Mouse (Mus musculus) duodenum, adult 2 months (tissue): ENCODE data around the gene Cox6a2. TPM values are rescaled to one million over a fixed set of nuclear protein-coding genes. Genes with fewer than 3 reads are reported as not detected.

Experiments used
- polyA plus RNA-seq: library from polyadenylated mRNA; depleted of rRNA; stranded (reverse); fragments of >200 nt; gene quantifications from 2 replicates; pipeline ENCODE4 v1.2.3, GENCODE M21; 2012; ENCODE audit warnings: low replicate concordance; rRNA removed

Gene Cox6a2
- polyA plus RNA-seq = 1.7 and 4.1 TPM in 2 replicates

DNA sequence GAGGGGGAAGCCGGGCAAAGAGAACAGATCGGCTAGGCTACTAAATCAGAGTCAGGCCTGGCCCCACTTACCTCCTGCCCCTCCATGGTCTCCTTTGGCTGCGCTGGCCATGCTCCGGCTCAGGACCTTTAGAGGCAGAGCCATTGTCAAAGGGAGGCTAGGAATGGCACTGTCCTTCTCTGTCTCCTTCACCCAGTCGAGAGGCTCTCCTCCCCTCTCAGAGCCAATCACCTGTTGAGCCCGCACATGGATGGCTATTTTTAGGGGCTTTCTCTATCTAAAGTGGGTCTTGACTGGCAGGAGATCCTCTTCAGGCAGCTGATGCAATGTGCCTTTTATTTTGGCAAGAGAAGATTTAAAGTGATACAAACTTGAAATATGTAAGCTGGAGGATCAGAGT is at the start of gene Cox6a2:
Gene Cox6a2 (minus strand): TSS at position 236 of the 400 bp plus-strand sequence.

DNA sequence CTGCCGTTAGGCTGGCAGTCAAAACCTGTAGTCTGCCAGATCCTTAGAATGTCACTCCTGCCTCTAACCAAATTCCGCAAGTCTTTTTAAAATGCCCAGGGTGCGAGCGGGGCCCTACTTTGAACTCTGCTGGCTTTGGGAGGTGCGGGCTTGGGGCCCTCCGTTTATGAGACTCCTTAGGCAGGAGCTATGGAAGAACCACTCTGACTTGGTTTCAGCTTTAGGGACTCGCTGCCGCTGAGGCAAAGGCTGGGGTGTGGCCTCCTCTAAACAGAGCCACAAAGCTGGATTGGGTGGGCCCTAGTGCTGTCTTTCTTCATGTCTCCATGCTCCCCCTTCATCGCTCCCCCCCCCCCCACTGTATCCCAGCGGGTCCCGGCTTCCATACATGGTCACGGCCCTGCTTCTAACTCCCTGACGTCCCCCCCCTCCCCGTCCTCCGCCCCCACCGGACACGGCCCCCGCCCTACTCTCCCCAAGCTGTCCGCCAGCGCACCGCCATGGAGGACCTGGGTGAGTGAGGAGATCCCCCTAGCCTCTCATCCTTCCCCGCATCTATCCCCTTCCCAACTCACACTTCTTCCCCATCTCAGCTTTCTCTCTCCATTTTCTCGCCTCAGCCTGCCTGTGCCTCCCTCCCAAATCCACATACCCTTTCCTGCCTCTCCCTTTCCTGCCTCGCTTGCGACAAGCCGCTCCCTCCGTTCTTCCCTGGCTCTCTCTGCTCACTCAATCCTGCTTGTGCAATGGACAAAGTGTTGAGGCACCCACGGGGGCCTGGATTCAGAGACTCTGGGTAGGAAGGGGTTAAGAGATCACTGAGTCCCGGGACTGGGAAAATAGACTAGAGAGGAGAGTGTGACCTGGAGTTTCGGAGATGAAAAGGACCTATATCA is 40.6 kb upstream of the Cox6a2 start, which contains the start of gene Tgfb1i1:
Gene Tgfb1i1 (plus strand): TSS at position 317 of the 896 bp plus-strand sequence.

DNA sequence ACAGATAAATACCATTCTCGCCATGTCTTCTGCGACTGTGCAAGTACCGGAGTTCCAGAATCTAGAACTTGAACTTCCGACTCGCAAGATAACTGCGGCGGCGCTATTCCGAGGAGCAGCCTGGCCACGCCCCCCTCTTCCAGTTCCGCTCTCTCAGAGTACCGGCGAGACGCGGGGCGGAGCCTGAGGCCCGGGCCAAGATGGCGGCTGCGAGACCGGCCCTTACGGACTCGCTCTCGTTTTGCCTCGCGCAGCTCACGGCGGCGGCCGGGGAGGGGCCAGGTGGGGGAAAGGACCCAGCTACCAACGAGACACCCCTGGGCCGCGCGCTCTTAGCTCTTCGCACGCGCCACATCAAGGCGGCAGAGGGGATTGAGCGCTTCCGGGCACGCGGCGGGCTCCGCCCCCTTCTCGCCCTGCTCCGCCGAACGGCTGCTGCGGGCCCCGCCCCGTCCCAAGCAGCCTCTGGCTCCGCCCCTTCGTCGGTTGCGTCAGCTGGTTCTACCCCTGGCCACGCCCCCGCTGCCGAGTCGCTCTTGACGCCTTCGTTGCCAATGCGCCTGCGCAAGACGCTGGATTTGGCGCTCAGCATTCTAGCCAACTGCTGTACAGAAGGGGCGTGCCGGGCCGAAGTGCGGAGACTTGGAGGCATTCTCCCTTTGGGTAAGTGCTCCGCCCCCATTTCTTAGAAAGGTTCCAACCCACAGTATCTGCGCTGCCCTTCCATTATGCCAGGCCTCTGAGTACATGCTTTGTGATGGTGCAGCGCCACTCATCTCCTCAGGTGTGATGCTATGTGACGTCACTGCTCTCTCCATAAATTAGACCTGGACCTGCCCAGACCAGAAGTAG is 32.0 kb upstream of the Cox6a2 start, which contains the start of gene 9130023H24Rik:
Gene 9130023H24Rik (minus strand): TSS at position 105 of the 852 bp plus-strand sequence.

DNA sequence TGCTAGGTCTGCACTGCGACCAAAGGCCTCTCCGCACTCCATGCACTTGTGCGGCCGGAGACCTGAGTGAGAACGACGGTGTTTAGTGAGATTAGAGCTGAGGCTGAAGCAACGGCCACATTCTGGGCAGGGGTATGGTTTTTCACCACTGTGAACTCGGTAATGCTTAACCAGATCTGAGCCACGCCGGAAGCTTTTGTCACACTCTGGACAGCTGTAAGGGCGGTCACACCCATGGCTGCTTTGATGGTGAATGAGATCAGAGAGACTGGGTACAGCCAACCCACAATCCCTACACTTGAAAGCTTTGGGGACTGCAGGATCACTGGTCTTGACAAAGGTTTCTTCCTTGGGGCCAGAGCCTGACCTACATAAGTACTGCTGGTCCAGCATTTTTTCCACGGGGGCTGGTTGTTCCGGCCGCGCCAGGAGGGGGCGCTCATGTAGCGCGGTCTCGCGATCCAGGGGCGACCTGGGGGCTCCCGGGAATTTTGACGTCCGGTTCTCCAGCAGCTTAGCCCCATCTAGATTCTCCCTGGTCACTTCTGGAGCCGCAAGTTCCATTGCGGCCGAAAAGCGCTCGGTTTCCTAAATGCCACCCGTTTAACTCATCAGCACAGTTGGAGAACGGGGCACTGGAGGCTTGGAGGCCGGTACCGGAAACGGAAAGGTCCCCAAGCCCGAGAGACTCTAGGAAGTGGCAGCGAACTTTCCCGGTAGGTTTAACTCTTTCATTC is 30.8 kb upstream of the Cox6a2 start, which contains the start of gene Armc5:
Gene Armc5 (plus strand): TSS at position 487 of the 737 bp plus-strand sequence.

Other genes with a start within 250 kb of the Cox6a2 start
- gene Fus, start 238.9 kb downstream of the Cox6a2 start, polyA plus RNA-seq = 92.7 and 112 TPM in 2 replicates
- gene Pycard, start 212.5 kb downstream of the Cox6a2 start, polyA plus RNA-seq = 473 and 516 TPM in 2 replicates
- gene Trim72, start 202.4 kb downstream of the Cox6a2 start, polyA plus RNA-seq = 7.3 and 7.8 TPM in 2 replicates
- 2.8 TPM in 2 replicates for gene Itgam, start 143.7 kb downstream of the Cox6a2 start, polyA plus RNA-seq
- 0.04 TPM in 1 of 2 replicates, not detected in the other for gene Gm49368, start 143.7 kb downstream of the Cox6a2 start, polyA plus RNA-seq
- 2.2 and 5.2 TPM in 2 replicates for gene Itgax, start 76.8 kb downstream of the Cox6a2 start, polyA plus RNA-seq
- 0.95 and 1.9 TPM in 2 replicates for gene Itgad, start 52.0 kb downstream of the Cox6a2 start, polyA plus RNA-seq
- 35.2 and 59.5 TPM in 2 replicates for gene Armc5, start 31.0 kb upstream of the Cox6a2 start, polyA plus RNA-seq
- gene 9130023H24Rik, start 31.6 kb upstream of the Cox6a2 start, polyA plus RNA-seq = 0.63 and 0.82 TPM in 2 replicates
- gene Tgfb1i1, start 40.4 kb upstream of the Cox6a2 start, polyA plus RNA-seq = 49.0 and 70.7 TPM in 2 replicates
- 0.20 and 0.23 TPM in 2 replicates for gene Slc5a2, start 59.3 kb upstream of the Cox6a2 start, polyA plus RNA-seq
- gene BC017158, start 91.8 kb upstream of the Cox6a2 start, polyA plus RNA-seq = 69.4 and 92.1 TPM in 2 replicates
- 6.9 and 9.4 TPM in 2 replicates for gene Rgs10, start 212.4 kb upstream of the Cox6a2 start, polyA plus RNA-seq